Mouse (Mus musculus): ENCODE results near the gene Cxcl12.

The Cxcl12 gene

GRCm38 (mm10) chr6:117168321-117169011 is at the start of gene Cxcl12:
TSS of gene Cxcl12 (plus strand) at chr6:117168535.
- DNase-seq = no peak

GRCm38 (mm10) chr6:117122074-117122473 is 46.3 kb upstream of the Cxcl12 start:
- DNase-seq = no peak

GRCm38 (mm10) chr6:117126356-117126755 is 42.0 kb upstream of the Cxcl12 start:
- no peak for DNase-seq

GRCm38 (mm10) chr6:117129443-117129842 is 38.9 kb upstream of the Cxcl12 start:
- no peak for DNase-seq

- DNase-seq = no peak
These were observed 37.6 kb upstream of the Cxcl12 start for GRCm38 (mm10) chr6:117130680-117131111.

GRCm38 (mm10) chr6:117134526-117134925 is 33.8 kb upstream of the Cxcl12 start:
- DNase-seq = no peak

- no peak for DNase-seq
These were observed 30.6 kb upstream of the Cxcl12 start for GRCm38 (mm10) chr6:117137735-117138134.

GRCm38 (mm10) chr6:117140907-117141306 is 27.4 kb upstream of the Cxcl12 start:
- DNase-seq = no peak

GRCm38 (mm10) chr6:117146951-117147350 is 21.4 kb upstream of the Cxcl12 start:
- DNase-seq = no peak

GRCm38 (mm10) chr6:117151484-117152149 is 16.7 kb upstream of the Cxcl12 start:
- DNase-seq = no peak

- DNase-seq = no peak
These were observed 15.3 kb upstream of the Cxcl12 start for GRCm38 (mm10) chr6:117153046-117153445.

- no peak for DNase-seq
These were observed 11.5 kb upstream of the Cxcl12 start for GRCm38 (mm10) chr6:117156846-117157245.

- DNase-seq = no peak
These were observed 8.3 kb upstream of the Cxcl12 start for GRCm38 (mm10) chr6:117159710-117160690.

GRCm38 (mm10) chr6:117163486-117163885 is 4.8 kb upstream of the Cxcl12 start:
- no peak for DNase-seq

GRCm38 (mm10) chr6:117166581-117167425 is 1.5 kb upstream of the Cxcl12 start:
- peak; percentile 61 for DNase-seq

GRCm38 (mm10) chr6:117167426-117167730 is 957 bp upstream of the Cxcl12 start:
- no peak for DNase-seq

GRCm38 (mm10) chr6:117169051-117169909 is 945 bp downstream of the Cxcl12 start:
- DNase-seq = no peak

- no peak for DNase-seq
These were observed 1.8 kb downstream of the Cxcl12 start for GRCm38 (mm10) chr6:117169910-117170747.

GRCm38 (mm10) chr6:117172358-117172757 is 4.0 kb downstream of the Cxcl12 start:
- no peak for DNase-seq

- peak; percentile 40 for DNase-seq
These were observed 5.5 kb downstream of the Cxcl12 start for GRCm38 (mm10) chr6:117173876-117174275.
